Mouse (Mus musculus) limb, embryonic 12.5 days (tissue): ENCODE measurements at regions not wholly inside any gene's neighbourhood (a gene's known extent, or its start where the extent isn't known, plus 50 kb on each side); places are given as distances from the start of the nearest gene placed in this dataset.
A peak's percentile ranks its signal among the peaks of the same experiment; 100 is the strongest.
"Not testable (repeated sequence)": the region's sequence is repeated elsewhere in the genome, so short reads cannot be mapped to it uniquely, and the experiment has no call there.

ENCODE experiments used
- ATAC-seq: fragments of 200-750 bp; cut with Nextera tagmentation; 2 replicates; pipeline ENCODE4 v1.8.0; 2017; ENCODE audit warnings: low read depth, moderate TSS enrichment; ENCODE audit not compliant: insufficient number of reproducible peaks, insufficient read depth, low FRiP score, low TSS enrichment
- H3K27ac ChIP-seq: fragments of 300-500 bp; sonication (generic); 2 replicates; pipeline ENCODE4 v1.5.1; 2016; ENCODE audit warnings: mild to moderate bottlenecking, moderate library complexity
- H3K27me3 ChIP-seq: fragments of 300-500 bp; sonication (generic); 2 replicates; pipeline ENCODE4 v1.6.1; 2016; ENCODE audit warnings: mild to moderate bottlenecking, moderate library complexity
- H3K36me3 ChIP-seq: fragments of 300-500 bp; sonication (generic); 2 replicates; pipeline ENCODE4 v1.6.1; 2016; ENCODE audit warnings: mild to moderate bottlenecking, moderate library complexity
- H3K4me1 ChIP-seq: fragments of 300-500 bp; sonication (generic); replicated peaks from 2 replicates; pipeline ENCODE4 v1.6.1; 2016
- H3K4me2 ChIP-seq: fragments of 300-500 bp; sonication (generic); 2 replicates; pipeline ENCODE4 v1.6.1; 2016; ENCODE audit warnings: mild to moderate bottlenecking, moderate library complexity
- H3K4me3 ChIP-seq: fragments of 300-500 bp; sonication (generic); replicated peaks from 2 replicates; pipeline ENCODE4 v1.5.1; 2016; ENCODE audit warnings: mild to moderate bottlenecking
- H3K9ac ChIP-seq: fragments of 300-500 bp; sonication (generic); replicated peaks from 2 replicates; pipeline ENCODE4 v1.6.1; 2016; ENCODE audit warnings: mild to moderate bottlenecking, moderate library complexity
- H3K9me3 ChIP-seq: fragments of 300-500 bp; sonication (generic); 2 replicates; pipeline ENCODE4 v1.6.1; 2016; ENCODE audit warnings: mild to moderate bottlenecking, moderate library complexity
- WGBS: fragments of 180-500 bp; shearing (Covaris S2); methylation state at CpG from one replicate; pipeline ENCODE4 v1.1.7; 2016; 5-methylcytosine and 5-hydroxymethylcytosine counted together

- H3K27me3 ChIP-seq = no peaks in the 10 kb centered on the region
- 58% methylated on average over 4 of the region's 4 CpGs for WGBS
- no peak overlapping the region for H3K4me2 ChIP-seq
- peaks cover 34% of the 10 kb centered on the region for H3K4me1 ChIP-seq
- H3K4me3 ChIP-seq = no peak overlapping the region
- H3K9ac ChIP-seq = no peak overlapping the region
- peak; percentile 58; the same call in 1 of the 2 replicates for ATAC-seq
- H3K27ac ChIP-seq = no peak overlapping the region
- peaks cover 4% of the 10 kb centered on the region; the same call in 1 of the 2 replicates for H3K9me3 ChIP-seq
- H3K36me3 ChIP-seq = no peaks in the 10 kb centered on the region
These were observed 167.1 kb downstream of the Opa1 start for GRCm38 (mm10) chr16:29746245-29746644.

- H3K4me2 ChIP-seq = no peak overlapping the region
- peak overlapping the region; percentile 31; the same call in 1 of the 2 replicates for H3K27ac ChIP-seq
- H3K4me3 ChIP-seq = no peak overlapping the region
- H3K9ac ChIP-seq = no peak overlapping the region
- H3K27me3 ChIP-seq = no peaks in the 10 kb centered on the region
- ATAC-seq = peak; percentile 72; the same call in 1 of the 2 replicates
- H3K36me3 ChIP-seq = no peaks in the 10 kb centered on the region
- peaks cover 26% of the 10 kb centered on the region for H3K4me1 ChIP-seq
- 42% methylated on average over 5 of the region's 5 CpGs for WGBS
- peaks cover 4% of the 10 kb centered on the region; the same call in 1 of the 2 replicates for H3K9me3 ChIP-seq
These were observed 170.0 kb downstream of the Opa1 start for GRCm38 (mm10) chr16:29749167-29749566.

- Histone ChIP-seq H3K27me3 (0 out of 2 replicates have a peak, but pooled peaks cover 7% of the 10 kb centered on the region), H3K9ac (no peak overlapping the region), H3K9me3 (no peaks in the 10 kb centered on the region), H3K27ac (peak overlapping the region; percentile 29; the same call in 1 of the 2 replicates), H3K4me3 (no peak overlapping the region), H3K4me2 (no peak overlapping the region), H3K36me3 (no peaks in the 10 kb centered on the region), H3K4me1 (peaks cover 33% of the 10 kb centered on the region)
- 54% methylated on average over 8 of the region's 8 CpGs for WGBS
- no peak for ATAC-seq
These were observed 175.6 kb downstream of the Opa1 start for GRCm38 (mm10) chr16:29754579-29755199.

GRCm38 (mm10) chr16:29758246-29758645 is 179.1 kb downstream of the Opa1 start:
- H3K9me3 ChIP-seq = no peaks in the 10 kb centered on the region
- H3K4me3 ChIP-seq = no peak overlapping the region
- 68% methylated on average over 3 of the region's 3 CpGs for WGBS
- H3K27ac ChIP-seq = no peak overlapping the region
- peaks cover 65% of the 10 kb centered on the region for H3K4me1 ChIP-seq
- H3K4me2 ChIP-seq = no peak overlapping the region
- H3K36me3 ChIP-seq = no peaks in the 10 kb centered on the region
- ATAC-seq = no peak
- H3K27me3 ChIP-seq = 0 out of 2 replicates have a peak, but pooled peaks cover 14% of the 10 kb centered on the region
- H3K9ac ChIP-seq = no peak overlapping the region

- no peak overlapping the region for H3K9ac ChIP-seq
- H3K27me3 ChIP-seq = 0 out of 2 replicates have a peak, but pooled peaks cover 14% of the 10 kb centered on the region
- 63% methylated on average over 3 of the region's 3 CpGs for WGBS
- ATAC-seq = no peak
- no peaks in the 10 kb centered on the region for H3K36me3 ChIP-seq
- H3K4me1 ChIP-seq = peaks cover 59% of the 10 kb centered on the region
- H3K27ac ChIP-seq = no peak overlapping the region; the same call in 1 of the 2 replicates
- H3K4me3 ChIP-seq = no peak overlapping the region
- H3K4me2 ChIP-seq = no peak overlapping the region
- no peaks in the 10 kb centered on the region for H3K9me3 ChIP-seq
These were observed 180.3 kb downstream of the Opa1 start for GRCm38 (mm10) chr16:29759416-29759815.

- Histone ChIP-seq H3K9ac (no peak overlapping the region), H3K27me3 (0 out of 2 replicates have a peak, but pooled peaks cover 14% of the 10 kb centered on the region), H3K4me3 (no peak overlapping the region), H3K27ac (peak overlapping the region; percentile 45; the same call in 1 of the 2 replicates), H3K4me1 (peaks cover 49% of the 10 kb centered on the region), H3K4me2 (no peak overlapping the region), H3K9me3 (peaks cover 3% of the 10 kb centered on the region), H3K36me3 (no peaks in the 10 kb centered on the region)
- WGBS = 73% methylated on average over 4 of the region's 4 CpGs
- ATAC-seq = no peak
These were observed 181.5 kb downstream of the Opa1 start for GRCm38 (mm10) chr16:29760627-29761026.

- Histone ChIP-seq H3K4me3 (no peak overlapping the region), H3K27ac (peak overlapping the region; percentile 45; the same call in 1 of the 2 replicates), H3K27me3 (0 out of 2 replicates have a peak, but pooled peaks cover 14% of the 10 kb centered on the region), H3K4me2 (peak overlapping the region; percentile 11), H3K9ac (no peak overlapping the region), H3K9me3 (peaks cover 8% of the 10 kb centered on the region), H3K36me3 (no peaks in the 10 kb centered on the region), H3K4me1 (peaks cover 49% of the 10 kb centered on the region)
- ATAC-seq = peak; percentile 79
- 8% methylated on average over 6 of the region's 6 CpGs for WGBS
These were observed 182.7 kb downstream of the Opa1 start for GRCm38 (mm10) chr16:29761779-29762277.

- 0 out of 2 replicates have a peak, but pooled peaks cover 6% of the 10 kb centered on the region for H3K27me3 ChIP-seq
- H3K27ac ChIP-seq = no peak overlapping the region
- peaks cover 8% of the 10 kb centered on the region for H3K9me3 ChIP-seq
- H3K9ac ChIP-seq = no peak overlapping the region
- no peak overlapping the region for H3K4me3 ChIP-seq
- H3K4me1 ChIP-seq = peaks cover 35% of the 10 kb centered on the region
- no peak for ATAC-seq
- H3K4me2 ChIP-seq = no peak overlapping the region
- WGBS = 79% methylated on average over 1 of the region's 1 CpGs
- no peaks in the 10 kb centered on the region for H3K36me3 ChIP-seq
These were observed 185.2 kb downstream of the Opa1 start for GRCm38 (mm10) chr16:29764376-29764775.

- not testable (repeated sequence) for H3K27me3 ChIP-seq, H3K36me3 ChIP-seq, H3K27ac ChIP-seq, H3K9me3 ChIP-seq, H3K9ac ChIP-seq, ATAC-seq, H3K4me2 ChIP-seq, H3K4me3 ChIP-seq
- 94% methylated on average over 3 of the region's 3 CpGs for WGBS
- peaks cover 32% of the 10 kb centered on the region for H3K4me1 ChIP-seq
These were observed 186.7 kb downstream of the Opa1 start for GRCm38 (mm10) chr16:29765801-29766200.

GRCm38 (mm10) chr16:29771320-29771719 is 192.2 kb downstream of the Opa1 start:
- Histone ChIP-seq H3K4me1 (peaks cover 59% of the 10 kb centered on the region), H3K36me3 (no peaks in the 10 kb centered on the region), H3K27me3 (0 out of 2 replicates have a peak, but pooled peaks cover 4% of the 10 kb centered on the region), H3K4me3 (no peak overlapping the region), H3K4me2 (peak overlapping the region; percentile 13; the same call in 1 of the 2 replicates), H3K27ac (peak overlapping the region; percentile 85), H3K9ac (0 out of 2 replicates have a peak overlapping the region, but pooled peaks have one; percentile 23), H3K9me3 (no peaks in the 10 kb centered on the region)
- 27% methylated on average over 4 of the region's 4 CpGs for WGBS
- ATAC-seq = no peak

GRCm38 (mm10) chr16:29771728-29772608 is 192.8 kb downstream of the Opa1 start:
- Histone ChIP-seq H3K4me1 (peaks cover 65% of the 10 kb centered on the region), H3K27me3 (0 out of 2 replicates have a peak, but pooled peaks cover 4% of the 10 kb centered on the region), H3K27ac (peak overlapping the region; percentile 85), H3K36me3 (no peaks in the 10 kb centered on the region), H3K9me3 (no peaks in the 10 kb centered on the region), H3K4me3 (no peak overlapping the region), H3K9ac (0 out of 2 replicates have a peak overlapping the region, but pooled peaks have one; percentile 23), H3K4me2 (peak overlapping the region; percentile 13; the same call in 1 of the 2 replicates)
- ATAC-seq = peak; percentile 82
- WGBS = 24% methylated on average over 13 of the region's 13 CpGs
